Mouse (Mus musculus): Measurements from ENCODE around the gene Zfp354b. TPM values are rescaled to one million over a fixed set of nuclear protein-coding genes. Genes with fewer than 3 reads are reported as not detected.

Gene Zfp354b
- polyA plus RNA-seq (2016; fragmentation: Nextera tagmentation; extraction: Ambion mirVana), result 1.4 and 1.8 TPM in 2 replicates

- Histone ChIP-seq H3K4me2 (peak within 1 kb of the TSS; percentile 93), H3K27ac (no peak within 1 kb of the TSS)
- under 1% methylated on average over 18 of the region's 18 CpGs for WGBS
Observed at GRCm38 (mm10) chr11:50931451-50931866, at the start of gene Zfp354b. Gene Zfp354b (minus strand): TSS chr11:50931633.

GRCm38 (mm10) chr11:50977216-50977615 lies 45.8 kb upstream of the Zfp354b start:
- no peak overlapping the region for H3K4me3 ChIP-seq (replicated peaks)
- no peak for ATAC-seq (ENCODE audit: insufficient number of reproducible peaks, insufficient read depth, low FRiP score, low TSS enrichment, low read depth)
- no peaks in the 10 kb centered on the region for H3K27me3 ChIP-seq
- H3K27ac ChIP-seq, result no peak overlapping the region
- no peaks in the 10 kb centered on the region for H3K36me3 ChIP-seq
- no peaks in the 10 kb centered on the region for H3K9me3 ChIP-seq
- H3K4me2 ChIP-seq, result no peak overlapping the region
- WGBS, result 79% methylated on average over 4 of the region's 4 CpGs
- no peaks in the 10 kb centered on the region for H3K4me1 ChIP-seq (replicated peaks)
- no peak overlapping the region for H3K9ac ChIP-seq (replicated peaks)

More at GRCm38 (mm10) chr11:50931451-50931866, at the start of gene Zfp354b:
- peaks cover 6% of the 10 kb centered on the region for H3K4me1 ChIP-seq (replicated peaks)
- no peaks in the 10 kb centered on the region for H3K9me3 ChIP-seq
- H3K9ac ChIP-seq (replicated peaks), result peak within 1 kb of the TSS; percentile 77
- peak within 1 kb of the TSS; percentile 70 for H3K4me3 ChIP-seq (replicated peaks)
- H3K27me3 ChIP-seq, result peaks cover 14% of the 10 kb centered on the region
- peak; percentile 93 for ATAC-seq (ENCODE audit: insufficient number of reproducible peaks, insufficient read depth, low FRiP score, low TSS enrichment, low read depth)
- H3K36me3 ChIP-seq, result no peaks in the 10 kb centered on the region

- 82% methylated on average over 11 of the region's 11 CpGs for WGBS
- H3K36me3 ChIP-seq, result no peaks in the 10 kb centered on the region
- no peaks in the 10 kb centered on the region for H3K4me1 ChIP-seq (replicated peaks)
- H3K27ac ChIP-seq, result no peak within 1 kb of the TSS
- no peaks in the 10 kb centered on the region for H3K27me3 ChIP-seq
- H3K4me2 ChIP-seq, result no peak within 1 kb of the TSS
- no peak within 1 kb of the TSS for H3K4me3 ChIP-seq (replicated peaks)
- no peak for ATAC-seq (ENCODE audit: insufficient number of reproducible peaks, insufficient read depth, low FRiP score, low TSS enrichment, low read depth)
- H3K9me3 ChIP-seq, result no peaks in the 10 kb centered on the region
- H3K9ac ChIP-seq (replicated peaks), result no peak within 1 kb of the TSS
Observed at GRCm38 (mm10) chr11:50966230-50966629, 34.8 kb upstream of the Zfp354b start, which contains the start of gene Olfr1378. Gene Olfr1378 (plus strand): TSS chr11:50966530.

- no peak overlapping the region for H3K27ac ChIP-seq
- no peak overlapping the region for H3K4me2 ChIP-seq
- ATAC-seq (ENCODE audit: insufficient number of reproducible peaks, insufficient read depth, low FRiP score, low TSS enrichment, low read depth), result no peak
- H3K4me1 ChIP-seq (replicated peaks), result no peaks in the 10 kb centered on the region
- H3K36me3 ChIP-seq, result no peaks in the 10 kb centered on the region
- H3K9me3 ChIP-seq, result no peaks in the 10 kb centered on the region
- 78% methylated on average over 2 of the region's 2 CpGs for WGBS
- H3K4me3 ChIP-seq (replicated peaks), result no peak overlapping the region
- no peaks in the 10 kb centered on the region for H3K27me3 ChIP-seq
- no peak overlapping the region for H3K9ac ChIP-seq (replicated peaks)
Observed at GRCm38 (mm10) chr11:50964886-50965285, 33.5 kb upstream of the Zfp354b start.

GRCm38 (mm10) chr11:50953665-50954064 lies 22.2 kb upstream of the Zfp354b start, which contains the start of gene Prop1:
Gene Prop1 (minus strand): TSS chr11:50953765.
- 68% methylated on average over 6 of the region's 6 CpGs for WGBS
- H3K9me3 ChIP-seq, result no peaks in the 10 kb centered on the region
- ATAC-seq (ENCODE audit: insufficient number of reproducible peaks, insufficient read depth, low FRiP score, low TSS enrichment, low read depth), result no peak
- H3K4me3 ChIP-seq (replicated peaks), result no peak within 1 kb of the TSS
- H3K4me2 ChIP-seq, result no peak within 1 kb of the TSS
- no peak within 1 kb of the TSS for H3K9ac ChIP-seq (replicated peaks)
- peaks cover 6% of the 10 kb centered on the region; the same call in 1 of the 2 replicates for H3K27me3 ChIP-seq
- no peak within 1 kb of the TSS for H3K27ac ChIP-seq
- H3K4me1 ChIP-seq (replicated peaks), result peaks cover 16% of the 10 kb centered on the region
- H3K36me3 ChIP-seq, result no peaks in the 10 kb centered on the region

- Histone ChIP-seq H3K27me3 (peaks cover 6% of the 10 kb centered on the region; the same call in 1 of the 2 replicates), H3K4me2 (no peak overlapping the region), H3K27ac (no peak overlapping the region)
Observed at GRCm38 (mm10) chr11:50952290-50952689, 20.9 kb upstream of the Zfp354b start.

GRCm38 (mm10) chr11:50943506-50943905 lies 12.1 kb upstream of the Zfp354b start, which contains the start of gene 4933414I15Rik:
Gene 4933414I15Rik (minus strand): TSS chr11:50943765.
- no peak within 1 kb of the TSS for H3K27ac ChIP-seq
- no peak within 1 kb of the TSS for H3K4me3 ChIP-seq (replicated peaks)
- no peaks in the 10 kb centered on the region for H3K36me3 ChIP-seq
- no peak for ATAC-seq (ENCODE audit: insufficient number of reproducible peaks, insufficient read depth, low FRiP score, low TSS enrichment, low read depth)
- no peaks in the 10 kb centered on the region for H3K4me1 ChIP-seq (replicated peaks)
- no peaks in the 10 kb centered on the region for H3K27me3 ChIP-seq
- no peak within 1 kb of the TSS for H3K4me2 ChIP-seq
- WGBS, result 73% methylated on average over 14 of the region's 14 CpGs
- H3K9me3 ChIP-seq, result no peaks in the 10 kb centered on the region
- H3K9ac ChIP-seq (replicated peaks), result no peak within 1 kb of the TSS

More at GRCm38 (mm10) chr11:50952290-50952689, 20.9 kb upstream of the Zfp354b start:
- ATAC-seq (ENCODE audit: insufficient number of reproducible peaks, insufficient read depth, low FRiP score, low TSS enrichment, low read depth), result no peak
- no peaks in the 10 kb centered on the region for H3K9me3 ChIP-seq
- H3K9ac ChIP-seq (replicated peaks), result no peak overlapping the region
- WGBS, result 72% methylated on average over 14 of the region's 14 CpGs
- peaks cover 16% of the 10 kb centered on the region for H3K4me1 ChIP-seq (replicated peaks)
- no peaks in the 10 kb centered on the region for H3K36me3 ChIP-seq
- no peak overlapping the region for H3K4me3 ChIP-seq (replicated peaks)

GRCm38 (mm10) chr11:50942386-50942785 lies 11.0 kb upstream of the Zfp354b start:
- Histone ChIP-seq H3K27ac (no peak overlapping the region), H3K36me3 (no peaks in the 10 kb centered on the region), H3K4me2 (no peak overlapping the region), H3K9me3 (no peaks in the 10 kb centered on the region), H3K9ac (replicated peaks) (no peak overlapping the region), H3K4me1 (replicated peaks) (no peaks in the 10 kb centered on the region), H3K4me3 (replicated peaks) (no peak overlapping the region), H3K27me3 (no peaks in the 10 kb centered on the region)
- 62% methylated on average over 12 of the region's 12 CpGs for WGBS
- ATAC-seq (ENCODE audit: insufficient number of reproducible peaks, insufficient read depth, low FRiP score, low TSS enrichment, low read depth), result no peak

GRCm38 (mm10) chr11:50939621-50940366 lies 8.4 kb upstream of the Zfp354b start:
- ATAC-seq (ENCODE audit: insufficient number of reproducible peaks, insufficient read depth, low FRiP score, low TSS enrichment, low read depth), result no peak
- 41% methylated on average over 14 of the region's 14 CpGs for WGBS
- no peaks in the 10 kb centered on the region for H3K9me3 ChIP-seq

GRCm38 (mm10) chr11:50938435-50938834 lies 7.0 kb upstream of the Zfp354b start:
- no peak overlapping the region for H3K4me3 ChIP-seq (replicated peaks)
- H3K27me3 ChIP-seq, result peaks cover 3% of the 10 kb centered on the region; the same call in 1 of the 2 replicates
- no peaks in the 10 kb centered on the region for H3K4me1 ChIP-seq (replicated peaks)
- H3K9ac ChIP-seq (replicated peaks), result no peak overlapping the region
- no peaks in the 10 kb centered on the region for H3K9me3 ChIP-seq
- H3K36me3 ChIP-seq, result no peaks in the 10 kb centered on the region
- H3K27ac ChIP-seq, result no peak overlapping the region
- ATAC-seq (ENCODE audit: insufficient number of reproducible peaks, insufficient read depth, low FRiP score, low TSS enrichment, low read depth), result no peak
- WGBS, result 76% methylated on average over 8 of the region's 8 CpGs
- no peak overlapping the region for H3K4me2 ChIP-seq

More at GRCm38 (mm10) chr11:50939621-50940366, 8.4 kb upstream of the Zfp354b start:
- Histone ChIP-seq H3K4me3 (replicated peaks) (no peak overlapping the region), H3K9ac (replicated peaks) (no peak overlapping the region), H3K4me1 (replicated peaks) (no peaks in the 10 kb centered on the region), H3K27me3 (peaks cover 3% of the 10 kb centered on the region; the same call in 1 of the 2 replicates), H3K27ac (no peak overlapping the region), H3K4me2 (no peak overlapping the region), H3K36me3 (no peaks in the 10 kb centered on the region)

- no peaks in the 10 kb centered on the region for H3K9me3 ChIP-seq
- WGBS, result 89% methylated on average over 1 of the region's 1 CpGs
- ATAC-seq (ENCODE audit: insufficient number of reproducible peaks, insufficient read depth, low FRiP score, low TSS enrichment, low read depth), result no peak
Observed at GRCm38 (mm10) chr11:50932040-50932439, 607 bp upstream of the Zfp354b start.

More at GRCm38 (mm10) chr11:50932040-50932439, 607 bp upstream of the Zfp354b start:
- H3K4me2 ChIP-seq, result peak overlapping the region; percentile 93
- H3K4me3 ChIP-seq (replicated peaks), result peak overlapping the region; percentile 70
- peaks cover 6% of the 10 kb centered on the region for H3K4me1 ChIP-seq (replicated peaks)
- H3K27ac ChIP-seq, result no peak overlapping the region
- no peak overlapping the region for H3K9ac ChIP-seq (replicated peaks)
- peaks cover 14% of the 10 kb centered on the region for H3K27me3 ChIP-seq
- no peaks in the 10 kb centered on the region for H3K36me3 ChIP-seq

Measured in limb, embryonic 12.5 days (tissue).